Mouse (Mus musculus): ENCODE measurements around the gene Shcbp1l.
"Not testable (repeated sequence)": the region's sequence is repeated elsewhere in the genome, so short reads cannot be mapped to it uniquely, and the experiment has no call there.

The Shcbp1l gene

GRCm38 (mm10) chr1:153424770-153425584, at the start of gene Shcbp1l:
TSS of gene Shcbp1l (plus strand) at chr1:153425162.
- DNase-seq (ENCODE audit: low spot score), result peak; percentile 59

- DNase-seq (ENCODE audit: low spot score), result no peak
These were observed 48.5 kb upstream of the Shcbp1l start for GRCm38 (mm10) chr1:153376446-153376845.

DNA sequence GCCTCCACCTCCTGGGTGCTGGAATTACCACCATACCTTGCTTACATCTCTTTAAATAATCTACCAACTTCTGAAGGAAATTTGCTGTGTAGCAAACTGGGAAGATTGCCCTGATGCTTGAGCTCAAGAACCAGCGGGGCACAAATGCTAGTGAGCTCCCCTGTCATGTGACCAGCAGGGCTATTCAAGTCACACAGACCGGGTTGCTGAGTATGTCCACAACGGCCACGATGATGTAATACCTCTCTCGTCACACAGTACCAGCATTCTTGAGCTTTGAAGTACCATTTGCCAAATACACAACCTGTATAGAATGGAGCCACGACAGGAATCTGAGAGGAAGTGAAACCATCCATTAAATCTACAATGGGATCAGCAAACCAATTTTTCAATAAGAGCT, 46.4 kb upstream of the Shcbp1l start:
- DNase-seq (ENCODE audit: low spot score), result peak; percentile 48

GRCm38 (mm10) chr1:153379832-153380231, 45.1 kb upstream of the Shcbp1l start:
- no peak for DNase-seq (ENCODE audit: low spot score)

DNA sequence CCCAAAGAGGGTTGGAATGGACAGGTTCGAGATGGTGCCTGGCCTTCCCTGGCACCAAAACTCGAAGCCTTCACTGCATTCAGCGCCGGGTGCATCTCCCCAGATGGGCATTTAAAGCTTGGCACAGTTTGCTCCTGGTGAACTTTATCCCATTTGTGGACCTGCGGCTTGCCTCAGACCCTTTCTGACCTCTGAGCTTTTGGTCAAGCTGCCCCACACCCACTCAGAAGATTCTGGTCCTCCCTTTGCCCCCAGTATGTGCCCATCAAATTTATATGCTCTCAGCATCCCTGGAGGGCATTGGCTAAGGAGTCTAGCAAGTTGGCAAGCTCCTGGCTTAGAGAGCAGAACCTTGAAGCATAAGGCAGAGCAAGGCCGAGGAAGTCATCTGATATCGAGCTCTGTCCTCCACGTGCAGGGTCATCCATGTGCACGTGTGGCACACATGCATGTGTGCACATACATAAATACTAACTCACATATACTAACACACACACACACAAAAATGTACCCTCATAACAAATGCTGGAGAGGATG, 44.1 kb upstream of the Shcbp1l start:
- no peak for DNase-seq (ENCODE audit: low spot score)

DNA sequence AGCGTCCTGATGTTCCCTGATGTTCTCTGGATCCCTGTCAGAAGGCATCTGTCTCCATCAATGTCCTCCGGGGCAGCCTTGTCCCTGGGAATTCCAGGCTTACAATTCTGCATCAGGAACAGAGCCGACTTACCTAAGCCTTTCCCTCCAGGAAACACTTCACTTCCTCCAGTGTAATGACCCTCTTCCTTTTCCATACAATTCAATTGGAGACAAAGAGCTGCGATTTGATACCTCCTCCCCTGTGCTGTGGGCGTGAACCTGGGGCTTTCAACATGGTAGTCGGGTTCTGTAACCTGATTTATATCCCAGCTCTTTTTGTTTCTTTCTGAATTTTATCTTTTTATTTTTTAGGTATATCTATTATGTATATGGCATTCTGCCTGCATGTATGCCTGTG, 39.9 kb upstream of the Shcbp1l start:
- DNase-seq (ENCODE audit: low spot score), result no peak

- DNase-seq (ENCODE audit: low spot score), result not testable (repeated sequence)
These were observed 39.3 kb upstream of the Shcbp1l start for GRCm38 (mm10) chr1:153385661-153386060.

DNA sequence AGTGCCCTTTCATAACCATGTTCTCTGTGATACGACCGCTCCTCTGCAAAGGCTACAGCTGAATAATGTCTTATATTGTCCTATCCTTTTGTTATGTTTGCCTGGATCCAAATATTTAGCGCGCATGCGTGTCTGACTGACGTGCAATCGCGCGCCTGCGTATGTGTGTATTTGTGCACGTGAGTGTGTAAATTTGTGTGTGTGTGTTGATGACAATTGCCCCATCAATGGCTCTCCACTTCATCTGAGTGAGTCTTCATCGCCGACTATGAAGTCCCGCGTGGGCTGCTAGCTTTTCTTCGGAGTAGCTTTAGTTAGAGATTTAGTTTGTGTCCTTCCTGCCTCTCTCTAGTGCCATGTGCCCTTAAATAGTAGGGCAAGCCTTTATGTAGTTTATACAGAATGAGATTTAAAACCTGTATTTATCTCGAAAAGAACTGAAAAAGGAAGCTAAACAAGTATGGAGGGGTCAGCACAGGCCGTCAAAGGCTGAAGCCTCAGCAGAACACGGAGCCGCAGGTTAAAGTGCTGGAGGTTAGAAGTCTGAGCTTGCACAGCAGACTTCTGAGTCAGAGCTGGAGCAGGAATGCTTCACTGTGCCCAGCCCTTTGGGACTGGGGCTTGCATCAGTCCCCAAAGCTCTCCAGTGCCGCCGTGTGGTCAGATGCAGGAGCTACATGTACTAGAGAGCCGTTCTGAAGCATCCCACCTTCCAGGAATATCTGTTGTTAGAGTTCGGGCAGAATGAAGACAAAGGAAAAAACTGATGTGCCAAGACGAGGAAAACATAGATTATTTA, 38.5 kb upstream of the Shcbp1l start:
- peak; percentile 85 for DNase-seq (ENCODE audit: low spot score)

DNA sequence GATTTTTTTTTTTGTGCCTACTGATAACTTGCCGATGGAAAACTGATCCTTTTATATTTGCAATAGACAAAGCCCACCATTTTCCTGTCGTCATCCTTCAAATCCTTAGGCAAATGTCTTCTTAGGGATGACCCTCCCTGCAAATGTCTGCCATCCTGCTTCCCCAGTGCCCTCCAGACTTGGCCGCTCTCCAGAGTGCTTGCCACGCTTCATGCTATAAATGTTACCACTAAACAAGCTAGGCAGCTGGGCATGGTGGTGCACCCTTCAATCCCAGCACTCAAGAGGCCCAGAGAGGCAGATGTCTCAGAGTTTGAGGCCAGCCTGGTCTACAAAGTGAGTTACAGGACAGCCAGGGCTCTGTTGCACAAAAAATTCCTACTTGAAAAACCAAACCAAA, 29.3 kb upstream of the Shcbp1l start:
- DNase-seq (ENCODE audit: low spot score), result not testable (repeated sequence)

GRCm38 (mm10) chr1:153401765-153402164, 23.2 kb upstream of the Shcbp1l start:
- peak; percentile 60 for DNase-seq (ENCODE audit: low spot score)

DNA sequence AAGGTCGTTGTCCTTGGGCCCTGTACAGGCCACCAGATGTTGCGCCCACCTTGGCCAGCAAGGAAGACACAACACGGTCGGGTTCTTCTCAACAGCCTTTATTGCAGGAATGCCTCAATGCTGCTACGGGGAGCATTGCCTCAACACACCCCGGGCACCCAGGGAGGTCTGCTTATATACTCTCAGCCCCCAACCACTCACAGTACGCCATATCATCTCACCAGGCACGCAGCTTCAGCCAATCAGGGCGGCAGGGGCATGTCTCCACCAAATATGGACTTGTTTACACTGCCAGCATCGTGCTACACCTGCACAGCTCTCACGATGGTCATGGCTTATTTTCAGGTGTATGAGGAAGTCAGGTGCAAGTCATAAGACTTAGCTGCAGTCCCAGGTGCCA, 17.3 kb upstream of the Shcbp1l start:
- not testable (repeated sequence) for DNase-seq (ENCODE audit: low spot score)

- DNase-seq (ENCODE audit: low spot score), result not testable (repeated sequence)
These were observed 16.7 kb upstream of the Shcbp1l start for GRCm38 (mm10) chr1:153408296-153408695.

GRCm38 (mm10) chr1:153410915-153411314, 14.0 kb upstream of the Shcbp1l start:
- DNase-seq (ENCODE audit: low spot score), result not testable (repeated sequence)

- peak; percentile 43 for DNase-seq (ENCODE audit: low spot score)
These were observed 13.2 kb upstream of the Shcbp1l start for GRCm38 (mm10) chr1:153411723-153412122.

DNA sequence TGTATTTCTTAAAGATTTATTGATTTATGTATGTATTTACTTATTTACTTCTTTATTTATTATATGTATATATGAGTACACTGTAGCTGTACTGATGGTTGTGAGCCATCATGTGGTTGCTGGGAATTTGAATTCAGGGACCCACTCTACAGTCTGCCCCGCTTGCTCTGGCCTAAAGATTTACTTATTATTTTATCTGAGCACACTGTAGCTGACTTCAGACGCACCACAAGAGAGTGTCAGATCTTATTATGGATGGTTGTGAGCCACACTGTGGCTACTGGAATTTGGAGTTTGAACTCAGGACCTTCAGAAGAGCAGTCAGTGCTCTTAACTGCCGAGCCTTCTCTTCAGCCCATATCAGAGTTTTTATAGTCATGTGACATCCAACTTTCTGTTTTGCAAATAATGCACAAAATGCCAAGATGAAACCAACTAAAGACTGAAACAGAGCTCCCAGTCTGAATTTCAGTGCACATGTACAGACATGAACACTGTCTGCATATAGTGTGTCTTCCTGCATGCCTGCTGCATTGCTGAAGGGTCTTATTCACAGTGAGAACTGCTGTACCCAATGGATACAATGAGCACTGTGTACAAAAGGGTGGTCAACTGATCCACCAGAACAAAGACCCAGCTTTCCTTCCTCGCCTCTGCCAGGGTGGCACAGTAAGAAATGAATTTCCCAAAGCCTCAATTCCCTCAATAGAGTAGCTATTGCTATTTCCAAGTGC, 12.1 kb upstream of the Shcbp1l start:
- DNase-seq (ENCODE audit: low spot score), result not testable (repeated sequence)

DNA sequence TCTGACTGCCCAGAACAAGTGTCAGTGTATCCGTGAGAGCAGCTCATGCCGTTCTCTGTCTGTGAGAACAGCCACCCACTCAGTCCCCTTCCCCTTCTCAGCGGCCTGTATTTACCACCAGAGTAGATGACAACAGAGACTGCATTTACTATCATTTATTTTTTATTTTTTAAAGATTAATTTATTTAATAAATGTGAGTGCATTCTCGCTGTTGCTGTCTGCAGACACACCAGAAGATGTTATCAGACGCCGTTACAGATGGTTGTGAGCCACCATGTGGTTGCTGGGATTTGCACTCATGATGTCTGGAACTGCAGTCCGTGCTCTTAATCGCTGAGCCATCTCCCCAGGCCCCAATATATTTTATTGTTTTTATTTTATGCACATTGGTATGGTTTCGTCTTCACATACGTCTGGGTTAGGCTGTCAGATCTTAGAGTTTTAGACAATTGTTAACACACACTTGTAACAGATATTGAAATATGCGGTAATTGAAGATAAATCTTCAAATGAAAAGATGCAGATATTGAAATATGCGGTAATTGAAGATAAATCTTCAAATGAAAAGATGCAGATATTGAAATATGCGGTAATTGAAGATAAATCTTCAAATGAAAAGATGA, 11.5 kb upstream of the Shcbp1l start:
- peak; percentile 40 for DNase-seq (ENCODE audit: low spot score)

DNA sequence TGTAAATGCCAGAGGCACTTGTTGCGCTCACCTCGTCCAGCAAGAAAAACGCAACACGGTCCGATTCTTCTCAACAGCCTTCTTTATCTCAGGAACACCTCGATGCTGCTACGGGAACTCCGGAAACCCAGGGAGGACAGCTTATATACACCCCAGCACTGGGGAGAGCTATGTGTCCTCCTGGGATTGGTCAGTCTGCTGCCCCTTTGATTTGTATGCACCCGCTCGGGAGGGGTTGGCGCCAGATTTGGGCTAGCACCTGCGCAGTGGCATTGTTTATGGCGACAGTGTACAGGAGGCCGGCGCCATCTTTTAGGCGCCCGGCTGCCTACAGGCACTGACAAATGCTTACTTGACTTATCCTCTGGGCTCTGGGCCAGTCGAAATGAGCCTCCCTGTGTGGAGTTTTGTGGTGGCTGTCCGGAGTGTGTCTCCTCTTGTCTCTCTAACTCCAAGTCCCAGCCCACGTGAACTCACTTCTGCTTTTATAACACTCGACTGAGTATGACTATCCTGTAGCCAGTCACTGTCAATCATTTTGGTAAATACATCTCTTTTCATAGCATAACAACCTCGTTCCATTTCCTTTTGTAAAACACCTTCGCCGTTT, 10.7 kb upstream of the Shcbp1l start:
- DNase-seq (ENCODE audit: low spot score), result peak; percentile 93

GRCm38 (mm10) chr1:153414962-153415361, 10.0 kb upstream of the Shcbp1l start:
- DNase-seq (ENCODE audit: low spot score), result peak; percentile 92

- not testable (repeated sequence) for DNase-seq (ENCODE audit: low spot score)
These were observed 9.2 kb upstream of the Shcbp1l start for GRCm38 (mm10) chr1:153415742-153416141.

- DNase-seq (ENCODE audit: low spot score), result peak; percentile 53
These were observed 8.6 kb upstream of the Shcbp1l start for GRCm38 (mm10) chr1:153416271-153416832.

GRCm38 (mm10) chr1:153417805-153418204, 7.2 kb upstream of the Shcbp1l start:
- DNase-seq (ENCODE audit: low spot score), result not testable (repeated sequence)

All from lung, postnatal 25 days (tissue).